Mouse (Mus musculus): Measurements from ENCODE around the gene Depdc5.

DNA sequence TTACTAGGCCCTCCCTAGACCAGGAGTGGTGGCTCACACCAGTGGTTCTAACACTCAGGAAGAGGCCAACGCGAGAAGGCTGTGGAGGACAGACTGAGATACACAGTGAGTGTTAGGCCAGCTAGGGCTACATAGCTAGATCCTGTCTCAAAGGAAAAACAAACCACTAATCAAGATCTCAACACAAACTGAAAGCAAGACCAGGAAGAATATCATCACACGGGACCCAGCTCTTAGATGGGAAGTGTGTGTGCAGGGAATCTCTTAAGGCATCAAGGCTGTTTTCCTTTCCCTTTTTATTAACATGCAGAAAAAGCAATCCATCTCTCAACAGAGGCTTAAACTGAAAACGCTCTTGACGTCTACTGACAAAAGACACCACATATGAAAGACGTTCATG, 11.5 kb upstream of the Depdc5 start:
- TF ChIP-seq CTCF (IDR thresholded peaks at IDR 0.05; ENCODE audit: low read depth, low read length) = no peak
- TF ChIP-seq TAL1 (conservative IDR thresholded peaks at IDR 0.05; ENCODE audit: low read depth, low read length) = no peak
- TF ChIP-seq GATA1 (IDR thresholded peaks at IDR 0.05; ENCODE audit: borderline replicate concordance, low read length) = no peak
- TF ChIP-seq POLR2AphosphoS5 (IDR thresholded peaks at IDR 0.05; ENCODE audit: insufficient replicate concordance, low read depth, low read length) = no peak
